Mouse (Mus musculus) MEL (cell line): Measurements from ENCODE around the gene 4930503B20Rik. TPM values are rescaled to one million over a fixed set of nuclear protein-coding genes. Genes with fewer than 3 reads are reported as not detected.

Experiments used
- DNase-seq: peaks from one replicate; pipeline ENCODE4 v3.0.0; 2011; ENCODE audit warnings: low read depth, low spot score
- H3K27ac ChIP-seq: 2 replicates; pipeline ENCODE4 v1.5.1; 2012; ENCODE audit warnings: low read depth, mild to moderate bottlenecking, control low read depth, low read length, moderate library complexity; ENCODE audit not compliant: control insufficient read depth
- H3K27me3 ChIP-seq, 2 experiments: fragments of 150-350 bp in 1 of 2; sonication (generic) in 1 of 2; 2 replicates each; pipeline ENCODE4 v1.6.1; 2012; ENCODE audit warnings: low read length in 2 of 2, mild to moderate bottlenecking in 2 of 2, improper control_type of control experiment in 1 of 2, moderate library complexity in 1 of 2; ENCODE audit not compliant: insufficient read depth in 2 of 2, control insufficient read depth in 1 of 2
- H3K36me3 ChIP-seq, 2 experiments: 2 replicates each; pipeline ENCODE4 v1.6.1; 2012 to 2014; ENCODE audit warnings: low read length in 2 of 2, improper control_type of control experiment in 1 of 2, inconsistent platforms in 1 of 2, mild to moderate bottlenecking in 1 of 2; ENCODE audit not compliant: insufficient read depth in 2 of 2, control insufficient read depth in 1 of 2
- H3K4me1 ChIP-seq, 2 experiments: fragments of 150-350 bp in 1 of 2; sonication (generic) in 1 of 2; 2 replicates each; pipeline ENCODE4 v1.6.1; 2012; ENCODE audit warnings: low read length in 2 of 2, improper control_type of control experiment in 1 of 2, mild to moderate bottlenecking in 1 of 2; ENCODE audit not compliant: insufficient read depth in 2 of 2, control insufficient read depth in 1 of 2
- H3K4me3 ChIP-seq, 2 experiments: fragments of 150-350 bp in 1 of 2; sonication (generic) in 1 of 2; 2 replicates each; pipeline ENCODE4 v1.5.1; 2012; ENCODE audit warnings: low read depth in 2 of 2, low read length in 2 of 2, mild to moderate bottlenecking in 2 of 2, moderate library complexity in 2 of 2, control low read depth in 1 of 2, improper control_type of control experiment in 1 of 2; ENCODE audit not compliant: control insufficient read depth in 1 of 2, insufficient read depth in 1 of 2
- H3K79me2 ChIP-seq: 2 replicates; pipeline ENCODE4 v1.6.1; 2012; ENCODE audit warnings: mild to moderate bottlenecking, low read length, moderate library complexity; ENCODE audit not compliant: control insufficient read depth, poor library complexity, insufficient read depth
- H3K9ac ChIP-seq: 2 replicates; pipeline ENCODE4 v1.6.1; 2012; ENCODE audit warnings: low read depth, mild to moderate bottlenecking, control low read depth, low read length, moderate library complexity; ENCODE audit not compliant: control insufficient read depth, poor library complexity, severe bottlenecking
- H3K9me3 ChIP-seq: fragments of 150-350 bp; sonication (generic); replicated peaks from 2 replicates; pipeline ENCODE4 v1.6.1; 2012; ENCODE audit warnings: mild to moderate bottlenecking, low read length, improper control_type of control experiment, moderate library complexity; ENCODE audit not compliant: insufficient read depth
- BHLHE40 ChIP-seq: IDR thresholded peaks from 2 replicates; pipeline ENCODE4 v1.6.1; 2012; ENCODE audit warnings: low read depth, mild to moderate bottlenecking, inconsistent platforms, low read length, improper control_type of control experiment, borderline replicate concordance
- CHD2 ChIP-seq: IDR thresholded peaks from 2 replicates; pipeline ENCODE4 v1.6.1; 2011; ENCODE audit warnings: low read length, improper control_type of control experiment
- CTCF ChIP-seq, 3 experiments: IDR thresholded peaks in 2 of 3; conservative IDR thresholded peaks in 1 of 3; 2 replicates each; pipeline ENCODE4 v1.5.1; 2011 to 2012; ENCODE audit warnings: low read length in 3 of 3, low read depth in 2 of 3, mild to moderate bottlenecking in 2 of 3, improper control_type of control experiment in 1 of 3, inconsistent platforms in 1 of 3, mixed read lengths in 1 of 3, moderate library complexity in 1 of 3; ENCODE audit not compliant: control insufficient read depth in 1 of 3, insufficient read depth in 1 of 3, poor library complexity in 1 of 3, severe bottlenecking in 1 of 3
- ELF1 ChIP-seq: IDR thresholded peaks from 2 replicates; pipeline ENCODE4 v1.6.1; 2014; ENCODE audit warnings: low read depth, mild to moderate bottlenecking, inconsistent platforms, low read length, improper control_type of control experiment, moderate library complexity
- EP300 ChIP-seq, 2 experiments: IDR thresholded peaks; 2 replicates each; pipeline ENCODE4 v1.6.1; 2011; ENCODE audit warnings: improper control_type of control experiment in 2 of 2, low read length in 2 of 2, low read depth in 1 of 2, mild to moderate bottlenecking in 1 of 2
- ETS1 ChIP-seq: IDR thresholded peaks from 2 replicates; pipeline ENCODE4 v1.6.1; 2012; ENCODE audit warnings: low read depth, mild to moderate bottlenecking, inconsistent platforms, low read length, improper control_type of control experiment, moderate library complexity
- GABPA ChIP-seq: IDR thresholded peaks from 2 replicates; pipeline ENCODE4 v1.6.1; 2012; ENCODE audit warnings: low read depth, mild to moderate bottlenecking, inconsistent platforms, low read length, improper control_type of control experiment, moderate library complexity
- GATA1 ChIP-seq: IDR thresholded peaks from 2 replicates; pipeline ENCODE4 v1.6.1; 2011; ENCODE audit warnings: low read depth, low read length, improper control_type of control experiment
- HCFC1 ChIP-seq: IDR thresholded peaks from 2 replicates; pipeline ENCODE4 v1.6.1; 2012; ENCODE audit warnings: low read depth, mild to moderate bottlenecking, inconsistent platforms, low read length, improper control_type of control experiment, moderate library complexity
- MAFK ChIP-seq: IDR thresholded peaks from 2 replicates; pipeline ENCODE4 v1.6.1; 2011; ENCODE audit warnings: low read depth, mild to moderate bottlenecking, low read length, improper control_type of control experiment, borderline replicate concordance
- MAZ ChIP-seq: IDR thresholded peaks from 2 replicates; pipeline ENCODE4 v1.6.1; 2012; ENCODE audit warnings: low read depth, mild to moderate bottlenecking, inconsistent platforms, low read length, improper control_type of control experiment
- MEF2A ChIP-seq: IDR thresholded peaks from 2 replicates; pipeline ENCODE4 v1.6.1; 2014; ENCODE audit warnings: low read depth, mild to moderate bottlenecking, inconsistent platforms, low read length, improper control_type of control experiment; ENCODE audit not compliant: poor library complexity, insufficient replicate concordance, severe bottlenecking; ENCODE audit errors: extremely low read depth
- NRF1 ChIP-seq: IDR thresholded peaks from 2 replicates; pipeline ENCODE4 v1.6.1; 2014; ENCODE audit warnings: low read depth, mild to moderate bottlenecking, inconsistent platforms, low read length, improper control_type of control experiment, moderate library complexity; ENCODE audit not compliant: poor library complexity, insufficient read depth, severe bottlenecking
- POLR2A ChIP-seq, 2 experiments: IDR thresholded peaks; 2 replicates each; pipeline ENCODE4 v1.6.1; 2011 to 2012; ENCODE audit warnings: low read length in 2 of 2, mild to moderate bottlenecking in 2 of 2, control low read depth in 1 of 2, improper control_type of control experiment in 1 of 2, low read depth in 1 of 2, moderate library complexity in 1 of 2; ENCODE audit not compliant: control insufficient read depth in 1 of 2, insufficient read depth in 1 of 2, poor library complexity in 1 of 2
- POLR2AphosphoS2 ChIP-seq: IDR thresholded peaks from 2 replicates; pipeline ENCODE4 v1.6.1; 2011; ENCODE audit warnings: low read length, improper control_type of control experiment
- POLR2AphosphoS5 ChIP-seq: IDR thresholded peaks from 2 replicates; pipeline ENCODE4 v1.6.1; 2012; ENCODE audit warnings: low read depth, borderline replicate concordance, mild to moderate bottlenecking, inconsistent platforms, low read length, moderate library complexity, mixed read lengths
- SIN3A ChIP-seq: IDR thresholded peaks from 2 replicates; pipeline ENCODE4 v1.6.1; 2012; ENCODE audit warnings: low read length, improper control_type of control experiment, inconsistent platforms
- SMC3 ChIP-seq: IDR thresholded peaks from 2 replicates; pipeline ENCODE4 v1.6.1; 2011; ENCODE audit warnings: low read depth, low read length, improper control_type of control experiment
- TAL1 ChIP-seq: IDR thresholded peaks from 2 replicates; pipeline ENCODE4 v1.6.1; 2012; ENCODE audit warnings: mild to moderate bottlenecking, inconsistent platforms, low read length, moderate library complexity, mixed read lengths
- TBP ChIP-seq: IDR thresholded peaks from 2 replicates; pipeline ENCODE4 v1.8.0; 2011; ENCODE audit warnings: low read depth, low read length, improper control_type of control experiment
- TCF12 ChIP-seq: IDR thresholded peaks from 2 replicates; pipeline ENCODE4 v1.6.1; 2014; ENCODE audit warnings: low read depth, mild to moderate bottlenecking, inconsistent platforms, low read length, improper control_type of control experiment, moderate library complexity
- UBTF ChIP-seq: IDR thresholded peaks from 2 replicates; pipeline ENCODE4 v1.6.1; 2012; ENCODE audit warnings: low read depth, mild to moderate bottlenecking, inconsistent platforms, low read length, improper control_type of control experiment, moderate library complexity, borderline replicate concordance; ENCODE audit not compliant: insufficient read depth
- USF1 ChIP-seq: IDR thresholded peaks from 2 replicates; pipeline ENCODE4 v1.6.1; 2014; ENCODE audit warnings: low read depth, mild to moderate bottlenecking, inconsistent platforms, low read length, improper control_type of control experiment, moderate library complexity
- USF2 ChIP-seq, 2 experiments: IDR thresholded peaks; 2 replicates each; pipeline ENCODE4 v1.6.1; 2011 to 2012; ENCODE audit warnings: improper control_type of control experiment in 2 of 2, low read length in 2 of 2, borderline replicate concordance in 1 of 2, inconsistent platforms in 1 of 2, low read depth in 1 of 2, mild to moderate bottlenecking in 1 of 2; ENCODE audit not compliant: insufficient read depth in 1 of 2
- ZNF384 ChIP-seq: IDR thresholded peaks from 2 replicates; pipeline ENCODE4 v1.6.1; 2012; ENCODE audit warnings: low read depth, mild to moderate bottlenecking, inconsistent platforms, low read length, improper control_type of control experiment
- polyA plus RNA-seq, 2 experiments: library from polyadenylated mRNA; stranded (reverse) in 1 of 2; unstranded in 1 of 2; fragments of >175 nt in 1 of 2; fragments of >200 nt in 1 of 2; gene quantifications; 2 replicates each; pipeline versions ENCODE4 v1.2.1 to v1.2.4; 2012; ENCODE audit warnings: low replicate concordance in 2 of 2, low read depth in 1 of 2; ENCODE audit not compliant: insufficient read length in 2 of 2, insufficient read depth in 1 of 2, missing spikeins in 1 of 2
- total RNA-seq: library from RNA; depleted of rRNA; stranded (reverse); fragments of 300-350 nt; gene quantifications from 2 replicates; pipeline ENCODE4 v1.2.3, GENCODE M21; 2012

The 4930503B20Rik gene
- total and polyA plus RNA-seq, 3 experiments: 0.08 TPM; not detected in 2

DNA sequence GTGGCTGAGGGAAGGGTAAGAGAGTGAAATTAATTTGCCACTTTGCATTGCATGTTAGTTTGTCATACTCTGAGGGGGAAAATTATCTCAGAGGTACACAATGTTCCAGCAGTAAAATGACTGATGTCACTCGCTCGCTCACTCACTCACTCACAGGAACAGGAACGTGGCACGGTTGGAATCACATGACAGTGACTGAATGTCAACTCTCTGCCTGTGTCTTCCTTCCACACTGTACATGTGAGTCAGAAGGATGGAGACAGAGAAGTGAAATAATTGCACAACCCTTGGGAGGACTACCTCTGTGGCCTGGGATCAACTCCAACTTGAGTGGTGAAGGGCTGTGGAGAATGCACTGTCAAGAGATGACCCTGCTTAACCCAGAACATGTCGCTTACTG lies 6.3 kb upstream of the 4930503B20Rik start:
- DNase-seq: no peak
- Histone ChIP-seq H3K4me1 (peaks cover 4 to 22% of the 10 kb centered on the region in 2 experiments), H3K36me3 (peaks cover 0 to 19% of the 10 kb centered on the region in 2 experiments; a peak in 2 of 4 replicates), H3K9ac (no peak overlapping the region), H3K27ac (no peak overlapping the region), H3K79me2 (no peaks in the 10 kb centered on the region), H3K27me3 (no peaks in the 10 kb centered on the region), H3K9me3 (no peaks in the 10 kb centered on the region), H3K4me3 (no peak overlapping the region)
- TF ChIP-seq ELF1: no peak
- no peak for TF ChIP-seq SIN3A
- no peak for TF ChIP-seq BHLHE40
- TF ChIP-seq CTCF (IDR thresholded peaks at IDR 0.05 in 2 of 3, conservative IDR thresholded peaks at IDR 0.05 in 1 of 3; ENCODE audit: control insufficient read depth in 1 of 3, insufficient read depth in 1 of 3, low read depth in 2 of 3, low read length in 3 of 3, poor library complexity in 1 of 3, severe bottlenecking in 1 of 3): no peak
- TF ChIP-seq SMC3: no peak
- TF ChIP-seq USF2 (IDR thresholded peaks at IDR 0.05; ENCODE audit: borderline replicate concordance in 1 of 2, insufficient read depth in 1 of 2, low read depth in 1 of 2, low read length in 2 of 2): no peak
- no peak for TF ChIP-seq UBTF
- no peak for TF ChIP-seq NRF1
- no peak for TF ChIP-seq MEF2A
- no peak for TF ChIP-seq POLR2A (IDR thresholded peaks at IDR 0.05; ENCODE audit: control insufficient read depth in 1 of 2, insufficient read depth in 1 of 2, low read depth in 1 of 2, low read length in 2 of 2, poor library complexity in 1 of 2)
- no peak for TF ChIP-seq POLR2AphosphoS2
- TF ChIP-seq ETS1: no peak
- no peak for TF ChIP-seq GABPA
- TF ChIP-seq HCFC1: no peak
- no peak for TF ChIP-seq MAZ
- no peak for TF ChIP-seq TCF12
- no peak for TF ChIP-seq CHD2
- TF ChIP-seq POLR2AphosphoS5: no peak

DNA sequence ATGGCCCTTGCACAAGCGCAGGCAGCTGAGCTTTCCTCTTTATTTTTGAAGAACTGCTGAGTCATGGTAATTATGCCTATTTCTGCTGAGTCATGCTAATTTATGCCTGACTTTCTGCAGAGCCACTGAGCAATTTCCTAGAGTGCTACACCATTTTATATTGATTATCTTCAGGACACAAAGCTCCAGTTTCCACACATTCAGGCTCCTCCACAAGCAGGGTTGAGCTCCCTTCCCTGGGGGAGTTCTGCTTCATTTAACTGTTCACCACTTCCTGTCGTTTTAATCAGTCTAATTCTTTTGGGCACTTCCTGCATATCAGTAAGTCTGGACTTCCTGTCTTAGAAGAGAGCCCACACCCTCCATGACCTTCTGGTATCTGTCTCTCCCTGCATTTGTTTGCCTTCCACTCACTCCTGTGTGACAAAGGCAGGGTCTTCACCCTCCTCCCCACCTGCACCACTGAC lies 4.0 kb upstream of the 4930503B20Rik start:
- peaks cover 4 to 22% of the 10 kb centered on the region in 2 experiments for H3K4me1 ChIP-seq
- peak; percentile 65 for DNase-seq
- peaks cover 0 to 19% of the 10 kb centered on the region in 2 experiments; a peak in 2 of 4 replicates for H3K36me3 ChIP-seq
- H3K9me3 ChIP-seq: no peaks in the 10 kb centered on the region
- no peak overlapping the region for H3K4me3 ChIP-seq
- H3K9ac ChIP-seq: no peak overlapping the region
- no peaks in the 10 kb centered on the region for H3K79me2 ChIP-seq
- no peak for TF ChIP-seq USF1
- TF ChIP-seq POLR2A (IDR thresholded peaks at IDR 0.05; ENCODE audit: control insufficient read depth in 1 of 2, insufficient read depth in 1 of 2, low read depth in 1 of 2, low read length in 2 of 2, poor library complexity in 1 of 2): no peak
- TF ChIP-seq TBP: 0 out of 2 replicates have a peak, but pooled peaks have one; percentile 33
- no peak for TF ChIP-seq TAL1
- peak; percentile 99 for TF ChIP-seq MAFK
- TF ChIP-seq ETS1: peak; percentile 37; the same call in 1 of the 2 replicates
- no peak for TF ChIP-seq BHLHE40
- TF ChIP-seq ZNF384: no peak
- no peak for TF ChIP-seq HCFC1
- TF ChIP-seq GATA1: peak; percentile 16; the same call in 1 of the 2 replicates
- TF ChIP-seq EP300 (IDR thresholded peaks at IDR 0.05; ENCODE audit: low read depth in 1 of 2, low read length in 2 of 2): peak; percentile 43 to 61; a peak in 3 of 4 replicates
- peak; percentile 84; the same call in 1 of the 2 replicates for TF ChIP-seq GABPA
- peak overlapping the region; percentile 15; the same call in 1 of the 2 replicates for H3K27ac ChIP-seq
- no peaks in the 10 kb centered on the region for H3K27me3 ChIP-seq
